In genomic region chr15:12205160-12205901, GRCm38 (mm10) we compare ENCODE assay signal across 8 mouse cellular contexts. TPM values are rescaled to one million over a fixed set of nuclear protein-coding genes. Genes with fewer than 3 reads are reported as not detected.
DNase-seq lines count a peak whose midpoint lies in the region.

No protein-coding gene starts in this region.

- intact Hi-C loops in gastrocnemius, postnatal 14 days (cut with DNase I; ENCODE audit: low total_unique reads): no loop called here
- intact Hi-C loops in gastrocnemius, postnatal 36 days (cut with DNase I): no loop called here

- H3K27me3 ChIP-seq in megakaryocyte, embryonic 14.5 days (replicated peaks): no peaks in the 10 kb centered on the region

- H3K4me1 ChIP-seq in megakaryocyte, embryonic 14.5 days: peaks cover 66% of the 10 kb centered on the region

- peaks cover 37% of the 10 kb centered on the region for H3K36me3 ChIP-seq in megakaryocyte, embryonic 14.5 days (replicated peaks; ENCODE audit: low read length)

- 0 out of 2 replicates have a peak, but pooled peaks cover 3% of the 10 kb centered on the region for H3K9me3 ChIP-seq in megakaryocyte, embryonic 14.5 days

- H3K4me3 ChIP-seq in megakaryocyte, embryonic 14.5 days (replicated peaks): peak overlapping the region; percentile 97

- DNase-seq in gastrocnemius, postnatal 14 days: peak; percentile 24
- no peak for DNase-seq in gastrocnemius, postnatal 36 days
- DNase-seq in CD4-positive helper T cell, adult 2 months (ENCODE audit: low read depth, low spot score): peak; percentile 65
- peak; percentile 42 for DNase-seq in embryo, embryonic 9.5 days (ENCODE audit: extremely low spot score)
- DNase-seq in induced T-regulatory cell, adult 2 months (ENCODE audit: low read depth): peak; percentile 74
- DNase-seq in ovary, adult 18-20 months (ENCODE audit: low spot score): no peak
- no peak for DNase-seq in frontal cortex, postnatal 36 days (ENCODE audit: low spot score in 2 of 2)

RNA-seq across cellular contexts. Expression of gene Mtmr12, which starts 0.5 kb away (rescaled TPM):
- 1 to 10 TPM; 6.0 to 7.1 TPM for total RNA-seq in gastrocnemius, postnatal 14 days (2021)
- 1 to 10 TPM; 3.1 to 3.7 TPM for total RNA-seq in gastrocnemius, postnatal 36 days (2021)
- 4.4 and 4.6 TPM in 2 replicates for polyA plus RNA-seq in megakaryocyte, embryonic 14.5 days (2012; ENCODE audit: insufficient read depth, low replicate concordance)

Comparison
In these comparisons a context has a peak if more than half of its experiments do, and no peak if none do; other contexts are left out.
1. DNase-seq: peak in gastrocnemius, postnatal 14 days (single experiment), CD4-positive helper T cell, adult 2 months (single experiment), embryo, embryonic 9.5 days (single experiment) and induced T-regulatory cell, adult 2 months (single experiment); none in gastrocnemius, postnatal 36 days (0 of 2), ovary, adult 18-20 months (single experiment) and frontal cortex, postnatal 36 days (0 of 2).